Mouse (Mus musculus): Measurements from ENCODE around the gene Mrpl45. TPM values are rescaled to one million over a fixed set of nuclear protein-coding genes. Genes with fewer than 3 reads are reported as not detected.
"Not testable (repeated sequence)": the region's sequence is repeated elsewhere in the genome, so short reads cannot be mapped to it uniquely, and the experiment has no call there.

Gene Mrpl45
- total RNA-seq, 1 experiment from 2014 or later, result 11.4 TPM

DNA sequence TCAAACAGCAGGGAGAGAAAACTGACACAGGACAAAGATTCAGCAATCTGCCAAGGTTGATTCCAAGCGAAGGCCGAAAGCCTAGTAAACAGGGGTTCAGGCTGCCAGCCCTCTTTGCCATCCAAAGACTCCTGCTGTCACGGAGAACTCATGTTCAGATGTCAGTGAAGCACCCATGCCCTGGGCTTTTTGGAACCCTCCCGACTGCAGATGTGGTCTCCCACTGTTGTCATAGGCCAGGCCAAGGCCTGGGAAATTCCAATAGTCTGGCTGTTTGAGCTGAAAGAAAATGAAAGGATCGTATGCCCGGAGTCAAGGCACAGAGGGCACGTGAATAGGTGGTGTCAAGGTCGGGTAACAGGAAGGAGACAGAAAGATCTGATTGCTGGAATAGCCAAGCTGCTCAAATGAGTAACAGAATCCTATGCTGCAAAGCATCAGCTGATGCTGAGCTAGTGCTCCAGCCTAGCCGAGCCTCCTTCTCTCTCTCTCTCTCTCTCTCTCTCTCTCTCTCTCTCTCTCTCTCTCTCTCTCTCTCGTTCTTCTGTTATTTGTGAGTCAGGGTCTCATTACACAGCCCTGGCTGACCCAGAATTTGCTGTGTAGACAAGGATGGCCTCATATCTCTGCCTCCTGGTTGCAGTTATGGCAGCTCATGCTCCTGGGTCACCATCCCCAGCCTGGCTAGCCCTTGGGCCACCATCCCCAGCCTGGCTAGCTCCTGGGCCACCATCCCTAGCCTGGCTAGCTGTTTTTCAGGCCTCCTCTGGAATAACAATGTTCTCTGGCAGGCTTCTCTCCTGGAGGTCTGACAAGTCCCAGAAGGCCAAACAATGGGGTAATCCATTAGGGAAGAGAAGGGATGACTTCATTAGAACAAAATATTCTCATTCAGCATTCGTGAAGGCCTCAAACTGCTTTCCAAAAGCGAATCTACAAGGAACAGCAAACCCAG lies 26.0 kb upstream of the Mrpl45 start:
- no peak for ATAC-seq (replicated peaks; ENCODE audit: insufficient number of reproducible peaks, low FRiP score, low TSS enrichment, poor library complexity, severe bottlenecking)

DNA sequence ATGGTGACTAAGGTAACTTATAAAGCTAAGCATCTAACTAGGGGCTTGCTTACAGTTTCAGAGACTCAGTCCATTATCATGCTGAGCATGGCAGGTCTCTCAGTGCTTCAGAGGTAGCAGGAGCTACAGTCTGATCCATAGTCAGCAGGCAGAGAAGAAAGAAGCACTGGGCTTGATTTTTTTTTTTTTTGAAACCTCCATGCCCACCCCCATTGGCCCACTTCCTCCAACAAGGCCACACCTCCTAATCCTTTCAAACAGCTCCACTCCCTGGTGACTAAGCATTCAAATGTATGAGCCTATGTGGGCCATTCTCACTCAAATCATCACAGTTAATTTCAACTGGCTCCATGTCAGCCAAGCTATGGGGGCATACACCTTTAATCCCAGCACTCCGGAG lies 22.8 kb upstream of the Mrpl45 start:
- ATAC-seq (replicated peaks; ENCODE audit: insufficient number of reproducible peaks, low FRiP score, low TSS enrichment, poor library complexity, severe bottlenecking), result no peak

DNA sequence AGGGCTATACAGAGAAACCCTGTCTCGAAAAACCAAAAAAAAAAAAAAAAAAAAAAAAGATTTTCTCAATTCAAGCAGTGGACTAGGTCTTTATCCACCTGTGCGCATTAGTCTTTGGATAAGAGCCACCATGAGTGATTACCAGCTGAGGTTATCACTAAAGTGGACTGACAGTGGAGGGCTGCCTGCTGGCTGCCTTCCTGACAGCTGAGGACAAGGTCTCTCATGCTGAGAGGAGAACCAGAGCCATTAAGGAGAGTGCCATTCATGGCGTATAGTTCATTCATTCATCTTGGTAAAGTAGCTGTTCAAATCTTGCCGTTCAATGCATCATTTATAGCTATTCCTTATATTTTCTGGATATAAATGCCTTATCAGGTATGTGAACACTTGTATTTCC lies 19.0 kb upstream of the Mrpl45 start:
- no peak for ATAC-seq (replicated peaks; ENCODE audit: insufficient number of reproducible peaks, low FRiP score, low TSS enrichment, poor library complexity, severe bottlenecking)

DNA sequence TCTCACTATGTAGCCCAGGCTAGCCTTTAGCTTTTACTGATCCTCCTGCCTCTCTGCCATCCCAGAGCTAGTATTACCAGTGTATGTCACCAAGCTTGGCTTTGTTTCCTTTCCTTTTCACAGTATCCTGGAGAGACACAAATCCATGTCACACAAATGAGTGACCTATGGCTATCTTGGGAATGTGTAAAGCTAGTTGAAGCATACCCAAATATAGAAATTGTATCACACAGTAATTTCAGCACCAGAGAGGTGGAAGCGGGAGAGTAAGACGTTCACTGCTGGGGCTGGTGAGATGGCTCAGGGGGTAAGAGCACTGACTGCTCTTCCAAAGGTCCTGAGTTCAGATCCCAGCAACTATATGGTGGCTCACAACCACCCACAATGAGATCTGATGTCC lies 15.6 kb upstream of the Mrpl45 start:
- no peak for ATAC-seq (replicated peaks; ENCODE audit: insufficient number of reproducible peaks, low FRiP score, low TSS enrichment, poor library complexity, severe bottlenecking)

DNA sequence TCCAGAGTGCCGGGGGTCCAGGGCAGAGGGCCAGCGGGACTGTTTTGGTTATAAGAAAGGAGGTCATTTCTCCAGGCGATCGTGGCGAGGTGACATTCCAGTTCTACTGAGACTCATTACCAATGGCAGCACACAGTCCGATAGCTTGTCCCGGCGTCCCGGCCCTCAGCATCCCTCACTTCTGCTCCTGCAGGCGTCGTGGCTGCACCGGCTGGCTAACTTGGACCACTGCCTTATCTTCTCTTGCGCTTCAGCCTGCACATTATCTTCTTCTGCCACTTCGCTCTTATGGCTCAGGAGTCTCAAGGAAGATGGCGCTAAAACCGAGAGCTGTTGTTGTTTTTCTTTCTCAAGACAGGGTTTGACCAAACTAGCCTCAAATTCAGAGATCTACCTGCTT lies 14.1 kb upstream of the Mrpl45 start:
- ATAC-seq (replicated peaks; ENCODE audit: insufficient number of reproducible peaks, low FRiP score, low TSS enrichment, poor library complexity, severe bottlenecking), result no peak

DNA sequence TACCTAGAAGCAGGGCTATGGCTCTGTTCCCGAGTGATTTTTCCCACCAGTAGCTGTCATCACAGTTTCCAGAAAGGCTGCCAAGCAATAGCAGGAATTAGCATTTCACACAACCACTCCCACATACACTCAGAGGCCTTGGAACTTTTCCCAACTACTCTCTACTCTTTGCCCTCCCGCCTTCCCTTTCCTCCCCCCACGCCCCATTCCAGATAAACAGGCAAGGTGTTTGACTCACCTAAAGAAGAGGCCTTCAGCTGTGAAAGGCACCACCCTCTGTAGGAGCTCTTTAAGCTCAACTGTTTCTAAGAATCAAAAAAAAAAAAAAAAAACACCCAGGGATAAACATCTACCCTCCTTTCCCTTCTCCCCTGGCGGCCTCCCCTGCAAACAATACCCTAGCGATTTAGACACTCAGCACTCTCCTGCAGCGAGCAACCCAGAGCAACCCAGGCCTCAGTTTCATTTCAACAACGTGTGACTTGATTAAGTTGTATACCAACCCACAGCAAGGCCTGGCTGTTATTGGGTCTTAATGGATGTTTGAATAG lies 13.2 kb upstream of the Mrpl45 start:
- no peak for ATAC-seq (replicated peaks; ENCODE audit: insufficient number of reproducible peaks, low FRiP score, low TSS enrichment, poor library complexity, severe bottlenecking)

DNA sequence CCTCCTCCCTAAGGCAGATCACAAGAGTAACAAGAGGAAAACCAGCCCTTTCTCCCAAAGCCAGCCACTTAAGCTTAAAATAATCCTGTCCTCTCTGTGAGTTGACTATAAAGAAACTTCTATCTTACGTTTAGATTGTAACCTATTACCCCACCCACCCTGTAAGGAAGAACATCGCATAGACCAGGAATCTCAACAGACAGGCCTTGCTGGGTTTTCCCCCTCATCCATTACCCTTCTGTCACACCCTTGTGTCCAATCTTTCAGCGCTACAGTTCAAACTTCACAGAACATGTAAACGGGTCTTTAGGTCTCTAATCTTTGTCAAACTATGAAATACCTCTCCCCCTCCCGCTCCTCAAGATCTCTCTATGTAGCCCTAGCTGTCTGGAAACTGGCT lies 10.9 kb upstream of the Mrpl45 start:
- no peak for ATAC-seq (replicated peaks; ENCODE audit: insufficient number of reproducible peaks, low FRiP score, low TSS enrichment, poor library complexity, severe bottlenecking)

DNA sequence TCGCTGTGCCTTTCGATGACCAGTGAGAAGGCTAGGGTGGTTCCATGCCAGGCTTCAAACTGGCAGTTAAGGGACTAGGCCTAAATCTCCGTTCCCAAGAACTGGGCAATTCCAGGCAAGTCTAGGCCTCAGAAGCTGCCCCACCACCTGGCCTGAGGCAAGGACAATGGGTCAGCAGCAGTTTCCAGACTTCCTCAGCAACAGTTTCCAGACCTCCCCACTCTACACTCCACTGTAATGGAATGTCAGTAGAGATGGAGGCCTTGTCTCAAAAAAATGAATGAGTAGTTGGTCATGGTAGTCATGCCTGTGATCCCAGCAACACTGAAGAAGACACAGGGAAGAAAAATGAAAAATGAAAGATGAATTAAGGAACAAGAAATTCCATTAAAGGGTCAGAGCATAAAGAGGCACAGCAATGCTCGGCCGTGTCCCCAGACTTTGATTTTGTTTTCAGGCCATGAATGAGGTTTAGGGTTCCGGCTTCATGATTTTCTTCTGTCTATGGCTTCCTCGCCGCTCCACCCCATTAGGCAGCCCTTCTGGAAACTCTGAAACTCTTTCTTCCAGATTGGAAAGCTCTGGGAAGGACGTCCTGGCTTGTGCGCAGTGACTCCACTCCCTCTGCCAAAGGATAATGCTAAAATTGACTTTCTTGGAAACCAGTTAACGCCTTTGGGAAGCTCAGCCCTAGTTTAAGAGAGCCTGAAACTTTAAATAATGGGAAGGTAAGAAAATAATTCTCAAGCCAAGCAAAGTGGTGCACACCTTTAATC lies 8.0 kb upstream of the Mrpl45 start:
- ATAC-seq (replicated peaks; ENCODE audit: insufficient number of reproducible peaks, low FRiP score, low TSS enrichment, poor library complexity, severe bottlenecking), result no peak

DNA sequence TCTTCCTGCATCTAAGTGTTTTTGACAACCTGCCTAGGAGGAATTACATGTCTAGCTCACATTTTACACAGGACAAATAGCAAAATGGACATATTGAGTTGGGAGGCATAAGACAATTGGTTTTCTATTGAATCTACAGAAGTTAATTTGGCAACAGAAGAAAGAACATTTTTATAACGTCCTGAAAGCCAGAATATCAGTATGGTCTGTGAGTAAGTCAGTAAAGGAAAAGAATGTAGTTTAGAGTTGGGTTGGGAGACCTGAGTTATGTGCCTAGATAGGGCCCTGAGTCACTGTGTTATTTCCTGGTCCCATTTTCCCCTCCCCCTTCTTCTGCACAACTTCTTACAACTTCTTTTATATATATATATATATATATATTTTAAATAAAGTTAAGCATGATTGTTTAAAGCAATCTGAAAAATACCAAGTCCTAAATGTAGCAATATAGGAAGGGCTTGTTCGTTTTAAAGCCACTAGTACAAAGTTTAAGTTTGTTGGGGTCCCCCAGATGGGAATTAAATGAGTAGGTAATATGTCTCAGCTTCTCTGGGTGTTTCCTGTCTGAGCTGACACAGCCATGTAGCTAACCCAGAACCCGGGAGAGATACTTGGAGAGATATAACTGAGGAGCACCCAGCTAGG lies 6.6 kb upstream of the Mrpl45 start:
- ATAC-seq (replicated peaks; ENCODE audit: insufficient number of reproducible peaks, low FRiP score, low TSS enrichment, poor library complexity, severe bottlenecking), result no peak

DNA sequence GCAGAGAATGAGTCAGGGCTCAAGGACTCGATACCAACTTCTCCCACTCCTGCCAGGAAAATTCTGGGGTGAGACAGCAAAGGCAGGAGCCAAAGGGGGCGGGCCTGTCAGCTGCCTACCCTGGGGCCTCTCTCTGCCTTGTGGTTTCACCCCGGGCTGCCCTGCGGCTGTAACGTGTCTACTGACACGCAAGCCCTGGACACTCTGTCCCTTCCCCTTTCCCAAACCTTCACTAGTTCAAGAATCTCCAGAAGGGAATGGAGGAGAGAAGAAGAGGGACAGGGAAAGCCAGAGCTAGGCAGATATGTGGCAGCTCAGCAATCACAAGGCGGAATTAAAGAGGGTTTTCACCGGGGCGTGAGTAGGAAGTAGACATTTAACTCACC lies 6.1 kb upstream of the Mrpl45 start:
- ATAC-seq (replicated peaks; ENCODE audit: insufficient number of reproducible peaks, low FRiP score, low TSS enrichment, poor library complexity, severe bottlenecking), result peak; percentile 40; the same call in 1 of the 2 replicates

DNA sequence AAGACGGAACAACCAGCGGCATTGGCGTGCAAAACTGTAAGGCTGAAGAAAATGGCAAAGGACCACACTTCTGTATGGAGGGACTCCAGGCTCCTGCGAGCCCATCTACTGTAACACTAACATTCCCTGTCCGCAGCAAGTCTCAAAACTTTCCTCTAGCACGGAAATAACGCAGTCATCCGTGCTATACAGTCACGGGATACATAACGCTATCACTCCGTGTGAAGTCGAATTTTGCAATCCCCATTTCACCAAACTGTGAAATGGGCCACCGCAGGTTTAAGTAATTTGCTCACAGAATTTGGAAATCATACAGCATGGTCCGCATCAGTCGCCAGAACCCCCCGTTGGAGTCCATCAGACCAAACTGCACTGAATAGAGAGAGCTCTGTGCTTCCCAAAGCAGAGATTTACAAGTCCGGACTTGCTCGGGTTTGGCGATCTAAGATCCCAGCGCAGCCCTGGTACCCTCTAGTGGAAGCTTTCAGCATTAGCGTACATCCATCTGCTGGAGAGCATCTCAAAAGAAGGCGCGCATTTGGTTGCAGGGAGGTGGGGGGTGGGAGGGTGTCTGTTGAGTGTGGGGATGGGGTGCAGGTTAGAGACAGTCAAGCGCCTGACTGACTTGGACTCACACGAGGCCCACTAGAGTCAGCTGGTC lies 5.5 kb upstream of the Mrpl45 start:
- peak; percentile 80 for ATAC-seq (replicated peaks; ENCODE audit: insufficient number of reproducible peaks, low FRiP score, low TSS enrichment, poor library complexity, severe bottlenecking)

DNA sequence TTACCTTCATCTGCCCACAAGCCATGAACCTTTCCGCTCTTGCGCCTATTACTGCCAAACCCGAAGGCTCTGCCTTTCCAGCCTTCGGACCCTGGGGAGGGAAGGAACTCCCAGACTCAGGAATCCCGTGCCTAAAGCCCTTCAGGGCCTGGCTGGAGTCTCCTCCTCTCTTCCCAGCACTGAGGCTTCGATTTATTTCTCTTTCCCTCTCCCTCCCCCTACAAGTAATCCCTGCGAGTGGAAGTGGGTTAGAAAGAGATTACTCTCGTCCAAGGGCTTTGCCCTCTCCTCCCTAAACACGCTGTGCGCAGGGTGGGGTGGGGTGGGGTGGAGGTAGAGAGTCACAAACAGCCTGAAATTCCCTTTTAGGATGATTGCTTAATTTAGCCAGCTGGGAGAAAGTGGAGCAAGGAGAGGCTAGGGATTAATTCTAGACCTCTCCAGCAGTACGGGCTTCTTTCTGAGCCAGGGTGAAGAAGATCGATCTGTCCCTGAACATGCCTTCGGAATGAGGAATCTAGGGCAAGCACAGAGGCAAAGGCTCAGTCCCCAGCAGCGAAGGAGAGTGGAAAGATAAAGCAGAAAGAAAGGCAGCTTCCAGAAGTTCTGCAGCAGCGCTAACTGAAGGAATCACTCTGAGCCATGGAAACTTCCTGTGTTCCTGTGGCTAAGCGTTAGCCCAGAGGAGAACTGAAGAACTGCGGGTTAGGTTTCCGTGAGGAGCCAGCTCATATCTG lies 4.5 kb upstream of the Mrpl45 start:
- no peak for ATAC-seq (replicated peaks; ENCODE audit: insufficient number of reproducible peaks, low FRiP score, low TSS enrichment, poor library complexity, severe bottlenecking)

DNA sequence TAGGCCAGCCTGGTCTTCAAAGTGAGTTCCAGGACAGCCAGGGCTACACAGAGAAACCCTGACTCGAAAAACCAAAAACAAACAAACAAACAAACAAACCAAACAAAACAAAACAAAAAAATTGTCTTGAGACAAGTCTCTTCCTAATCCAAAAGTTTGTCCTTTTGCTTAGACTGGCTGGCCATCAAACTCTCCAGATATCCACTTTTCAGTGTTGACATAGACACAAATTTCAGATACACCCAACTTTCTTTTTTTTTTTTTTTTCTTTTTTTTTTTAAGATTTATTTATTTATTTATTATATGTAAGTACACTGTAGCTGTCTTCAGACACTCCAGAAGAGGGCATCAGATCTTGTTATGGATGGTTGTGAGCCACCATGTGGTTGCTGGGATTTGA lies 2.6 kb upstream of the Mrpl45 start:
- not testable (repeated sequence) for ATAC-seq (replicated peaks; ENCODE audit: insufficient number of reproducible peaks, low FRiP score, low TSS enrichment, poor library complexity, severe bottlenecking)

DNA sequence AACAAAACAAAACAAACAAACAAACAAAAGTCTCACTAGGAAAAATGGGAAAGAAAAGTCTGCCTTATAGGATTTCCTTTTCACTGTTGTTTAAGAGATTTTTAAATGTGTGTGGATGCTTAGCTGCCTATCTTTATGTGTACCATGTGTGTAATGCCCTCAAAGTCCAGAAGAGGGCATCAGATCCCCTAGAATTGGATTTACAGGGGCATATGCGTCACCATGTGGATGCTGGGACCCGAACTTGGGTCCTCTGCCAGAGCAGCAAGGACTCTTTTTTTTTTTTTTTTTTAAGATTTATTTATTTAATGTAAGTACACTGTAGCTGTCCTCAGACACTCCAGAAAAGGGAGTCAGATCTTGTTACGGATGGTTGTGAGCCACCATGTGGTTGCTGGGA lies 1.4 kb upstream of the Mrpl45 start:
- ATAC-seq (replicated peaks; ENCODE audit: insufficient number of reproducible peaks, low FRiP score, low TSS enrichment, poor library complexity, severe bottlenecking), result no peak

DNA sequence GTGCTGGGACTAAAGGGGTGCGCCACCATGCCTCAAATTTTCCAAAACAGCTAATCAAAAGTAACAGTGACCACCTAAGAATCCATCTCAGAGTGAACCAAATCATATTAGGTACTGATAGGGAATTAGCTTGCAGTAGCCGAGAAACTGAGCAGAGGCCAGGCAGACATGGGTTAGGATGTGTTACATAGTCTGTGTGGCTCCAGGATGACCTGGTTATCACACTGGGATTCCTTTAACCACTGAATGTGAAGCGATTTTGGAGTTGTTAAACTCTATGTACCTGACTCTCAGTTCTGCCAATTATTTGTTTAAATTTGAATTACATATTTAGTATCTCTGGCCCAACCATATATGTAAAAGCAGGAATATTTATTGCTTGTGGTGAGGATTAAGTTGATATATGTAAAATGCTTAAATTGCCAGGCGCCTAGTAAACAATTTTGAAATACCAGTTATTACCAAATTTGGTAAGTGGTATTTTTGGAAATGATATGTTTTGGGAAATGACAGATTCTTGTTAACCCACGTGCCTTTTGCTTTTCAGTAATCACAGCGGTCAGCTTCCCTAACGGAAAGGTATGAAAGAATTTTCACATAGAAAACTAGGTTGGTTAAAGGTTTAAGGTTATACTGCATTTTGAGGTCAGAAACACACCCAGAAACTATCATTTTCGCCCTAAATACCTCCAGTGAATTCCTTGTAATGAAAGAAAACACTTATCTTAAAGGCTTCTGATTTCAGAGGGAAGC lies 589 bp upstream of the Mrpl45 start:
- no peak for ATAC-seq (replicated peaks; ENCODE audit: insufficient number of reproducible peaks, low FRiP score, low TSS enrichment, poor library complexity, severe bottlenecking)

DNA sequence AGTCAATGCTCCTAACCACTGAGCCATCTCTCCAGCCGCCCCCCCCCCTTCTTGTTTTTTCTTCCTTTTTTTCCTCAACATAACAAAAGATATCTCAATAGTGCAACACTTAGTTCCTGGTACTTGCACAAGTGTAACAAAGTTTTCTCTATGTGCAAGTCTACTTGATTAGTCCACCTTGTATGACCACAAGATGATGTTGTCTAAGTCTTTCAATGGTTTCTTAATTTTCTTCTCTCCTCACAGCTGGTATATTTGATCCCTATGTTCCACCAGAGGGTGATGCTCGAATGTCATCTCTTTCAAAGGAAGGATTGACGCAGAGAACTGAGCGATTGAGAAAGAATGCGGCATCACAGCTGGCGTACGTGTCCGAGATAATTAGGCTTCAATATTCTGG lies 5.7 kb downstream of the Mrpl45 start:
- no peak for ATAC-seq (replicated peaks; ENCODE audit: insufficient number of reproducible peaks, low FRiP score, low TSS enrichment, poor library complexity, severe bottlenecking)

DNA sequence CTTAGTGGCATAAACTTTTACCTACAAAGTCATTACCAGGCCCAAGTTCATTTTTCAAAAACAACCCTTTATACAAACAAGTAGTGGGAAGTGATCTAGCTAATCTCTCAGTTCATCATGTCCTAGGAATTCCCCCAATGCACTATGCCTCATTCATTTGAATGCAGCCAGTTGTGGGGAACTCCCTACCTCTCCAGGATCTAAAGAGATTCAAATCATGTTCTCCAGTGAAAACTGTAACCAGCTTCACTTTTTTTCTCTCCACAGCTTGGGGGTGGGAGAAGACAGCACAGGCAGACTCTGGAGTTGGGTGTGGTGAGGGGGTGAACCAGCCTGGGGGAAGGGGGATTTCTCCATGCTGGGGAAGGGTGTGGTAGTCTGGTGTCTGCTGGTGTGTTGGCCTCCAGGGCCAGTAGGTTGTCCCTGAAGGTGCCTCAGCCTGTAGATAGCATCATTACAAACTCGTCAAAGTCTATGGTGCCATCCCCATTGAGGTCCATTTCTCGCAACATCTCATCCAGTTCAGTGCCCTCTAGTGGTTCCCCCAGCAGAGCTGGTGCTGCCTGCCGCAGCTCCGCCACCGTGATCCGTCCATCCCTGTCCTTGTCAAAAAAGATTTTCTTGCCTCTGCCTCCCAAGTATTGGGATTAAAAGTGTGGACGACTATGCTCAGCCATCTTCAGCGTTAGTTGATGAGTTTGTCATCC lies 6.5 kb downstream of the Mrpl45 start:
- peak; percentile 89 for ATAC-seq (replicated peaks; ENCODE audit: insufficient number of reproducible peaks, low FRiP score, low TSS enrichment, poor library complexity, severe bottlenecking)

All from monocyte, adult 5-6 weeks (primary cell).